Mouse (Mus musculus) heart, adult 2 months (tissue): ENCODE measurements at regions not wholly inside any gene's neighbourhood (a gene's known extent, or its start where the extent isn't known, plus 50 kb on each side); places are given as distances from the start of the nearest gene placed in this dataset.

Experiments
- CTCF ChIP-seq: fragments of 200-600 bp; IDR thresholded peaks from 2 replicates; pipeline ENCODE4 v1.8.1; 2022; ENCODE audit warnings: antibody characterized with exemption, mild to moderate bottlenecking, moderate library complexity
- POLR2A ChIP-seq: fragments of 200-500 bp; IDR thresholded peaks from 2 replicates; pipeline ENCODE4 v1.6.1; 2011; ENCODE audit warnings: mild to moderate bottlenecking, low read depth, low read length, control low read depth; ENCODE audit not compliant: insufficient read depth

GRCm38 (mm10) chr9:112454706-112455105 is 219.0 kb upstream of the Arpp21 start:
- TF ChIP-seq POLR2A (no peak), CTCF (no peak)
